Mouse (Mus musculus) 416B (cell line): ENCODE results near the gene Gm5592.
"Not testable (repeated sequence)": the region's sequence is repeated elsewhere in the genome, so short reads cannot be mapped to it uniquely, and the experiment has no call there.

Source experiments
- DNase-seq: peaks from one replicate; pipeline ENCODE4 v3.0.0; 2011; ENCODE audit warnings: low read depth

The Gm5592 gene

DNA sequence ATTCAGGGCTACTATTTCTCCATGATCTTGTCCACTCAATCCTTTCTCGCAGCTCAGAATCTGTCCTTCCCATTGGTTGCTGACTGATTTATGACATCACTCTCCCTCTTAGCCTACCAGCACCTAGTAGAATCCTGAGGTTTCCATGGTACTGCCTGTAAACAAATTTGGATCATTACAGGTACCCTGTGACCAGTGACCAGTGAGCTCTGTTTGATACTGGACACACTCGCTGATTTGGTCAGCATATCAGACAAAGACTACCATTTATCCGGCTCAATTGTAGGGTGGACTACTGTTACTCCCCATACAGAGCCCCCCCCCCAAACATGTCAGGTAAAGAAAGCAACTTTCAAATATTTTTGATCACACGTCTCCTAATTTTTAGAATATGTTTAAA, at the start of gene Gm5592:
Gene Gm5592 (plus strand): TSS at position 301 of the 400 bp plus-strand sequence.
- DNase-seq: not testable (repeated sequence)

GRCm38 (mm10) chr7:41155806-41156205, 2.2 kb downstream of the Gm5592 start:
- DNase-seq: not testable (repeated sequence)

- DNase-seq: not testable (repeated sequence)
These were observed 4.2 kb downstream of the Gm5592 start for GRCm38 (mm10) chr7:41157879-41158278.

DNA sequence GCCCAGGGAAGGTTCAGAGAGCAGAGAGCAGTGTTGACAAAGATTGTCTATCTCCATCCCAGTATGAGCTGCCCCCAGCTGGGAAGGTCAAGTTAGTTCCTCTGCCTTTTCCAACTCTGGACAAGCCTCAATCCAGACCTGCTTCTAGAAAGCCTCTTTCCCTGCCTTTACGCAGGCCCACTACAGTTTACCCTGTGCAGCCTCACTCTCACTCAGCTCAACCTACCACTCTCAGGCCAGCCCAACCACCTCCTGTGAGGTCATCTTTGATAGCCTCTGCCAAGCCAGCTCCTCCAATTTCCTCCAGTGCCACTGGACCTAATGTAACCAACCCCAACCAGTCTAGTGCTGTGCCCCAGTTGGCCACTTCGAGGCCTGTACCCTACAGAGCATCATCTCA, 4.9 kb downstream of the Gm5592 start:
- not testable (repeated sequence) for DNase-seq

GRCm38 (mm10) chr7:41193671-41194070, 40.0 kb downstream of the Gm5592 start:
- no peak for DNase-seq
